Comparison of ENCODE assay signal across 23 mouse cellular contexts in the genomic region with DNA sequence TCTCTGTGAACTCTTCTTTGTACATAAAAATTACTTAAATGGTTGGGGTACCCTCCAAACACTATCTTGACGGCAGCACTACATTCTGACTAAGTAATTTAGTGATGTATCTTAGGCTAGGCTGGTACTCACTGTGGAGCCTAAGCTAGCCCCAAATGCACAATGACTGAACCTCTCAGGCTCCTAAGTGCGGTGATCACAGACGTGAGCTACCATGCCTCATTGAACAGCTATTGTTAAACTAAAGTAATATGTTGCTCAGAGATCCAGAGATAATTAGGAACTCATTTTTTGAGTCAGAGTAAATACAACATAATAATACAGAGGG.
DNase-seq lines count a peak whose midpoint lies in the region; ATAC-seq and TF ChIP-seq lines count a peak whose summit lies in the region.
"Had no signal": no experiment of that assay in that cellular context is flagged by ENCODE, and none has a peak within 500 bp of the region (broad histone marks: within the 10 kb centered on the region; RNA-seq: fewer than 3 reads in every experiment).

No protein-coding gene starts in this region.

- no peaks in the 10 kb centered on the region for H3K27me3 ChIP-seq in spleen, adult 2 months (ENCODE audit: control insufficient read depth, insufficient read depth, low read length)
- H3K27me3 ChIP-seq: kidney, embryonic 15.5 days; limb, embryonic 13.5 days; midbrain, embryonic 15.5 days; Patski had no signal

- peak overlapping the region; percentile 79 for H3K27ac ChIP-seq in spleen, adult 2 months (ENCODE audit: insufficient read depth, low read length)
- H3K27ac ChIP-seq in bone marrow macrophage, adult 2 months (ENCODE audit: insufficient read depth, low read depth, low read length), result peak overlapping the region; percentile 85
- H3K27ac ChIP-seq: kidney, embryonic 15.5 days; limb, embryonic 13.5 days; midbrain, embryonic 10.5 days; midbrain, embryonic 15.5 days had no signal

- peak; percentile 69 for ATAC-seq in monocyte, adult 5-6 weeks (replicated peaks; ENCODE audit: insufficient number of reproducible peaks, low FRiP score, low TSS enrichment, poor library complexity, severe bottlenecking)
- ATAC-seq: forebrain, embryonic 16.5 days; hindbrain, embryonic 16.5 days; midbrain, embryonic 15.5 days; Patski had no signal

- H3K4me1 ChIP-seq in spleen, adult 2 months (ENCODE audit: control insufficient read depth, insufficient read depth, insufficient read length), result peaks cover 26% of the 10 kb centered on the region
- peaks cover 18% of the 10 kb centered on the region for H3K4me1 ChIP-seq in bone marrow macrophage, adult 2 months (ENCODE audit: control insufficient read depth, insufficient read depth, low read length)
- H3K4me1 ChIP-seq: limb, embryonic 13.5 days; midbrain, embryonic 10.5 days; midbrain, embryonic 15.5 days had no signal

- DNase-seq in spleen, adult 2 months (ENCODE audit: low read depth in 1 of 2, low spot score in 2 of 2), result no peak
- DNase-seq in spleen, postnatal 4 days (ENCODE audit: low spot score in 2 of 2), result no peak
- DNase-seq in cerebellum, postnatal 25 days, result no peak
- no peak for DNase-seq in layer of hippocampus, adult 8-10 months (ENCODE audit: low spot score in 2 of 2)
- DNase-seq in layer of hippocampus, postnatal 36 days, result no peak
- DNase-seq: adrenal gland, postnatal 14 days; cerebellum, adult 18-20 months; cerebellum, postnatal 10 days; kidney, adult 18-20 months; kidney, postnatal 25 days; lung, adult 2 months; lung, postnatal 10 days; thymus, postnatal 4 days had no signal

- no peak for TF ChIP-seq POLR2A in spleen, adult 2 months (IDR thresholded peaks at IDR 0.05; ENCODE audit: low read depth, low read length)
- no peak for TF ChIP-seq POLR2A in bone marrow macrophage, adult 2 months (IDR thresholded peaks at IDR 0.05; ENCODE audit: borderline replicate concordance, low read depth, low read length)

- WGBS in spleen, adult 2 months, result 32% methylated on average over 3 of the region's 3 CpGs

- H3K36me3 ChIP-seq in spleen, adult 2 months (ENCODE audit: control insufficient read depth, insufficient read depth, low read length), result no peaks in the 10 kb centered on the region
- H3K36me3 ChIP-seq: kidney, embryonic 15.5 days; limb, embryonic 13.5 days; midbrain, embryonic 10.5 days; midbrain, embryonic 15.5 days had no signal

- no peak overlapping the region for H3K4me3 ChIP-seq in spleen, adult 2 months (ENCODE audit: extremely low read depth, insufficient read depth, insufficient read length)
- H3K4me3 ChIP-seq in bone marrow macrophage, adult 2 months (ENCODE audit: insufficient read depth, low read length), result no peak overlapping the region
- H3K4me3 ChIP-seq: erythroblast, embryonic 14.5 days; kidney, embryonic 15.5 days; limb, embryonic 13.5 days; midbrain, embryonic 10.5 days; midbrain, embryonic 15.5 days had no signal

- TF ChIP-seq CTCF in spleen, adult 2 months (IDR thresholded peaks at IDR 0.05; ENCODE audit: extremely low read depth, insufficient read depth, insufficient read length, insufficient replicate concordance), result no peak
- no peak for TF ChIP-seq CTCF in bone marrow macrophage, adult 2 months (IDR thresholded peaks at IDR 0.05; ENCODE audit: low read depth, low read length)
